Mouse (Mus musculus) heart, embryonic 16.5 days (tissue): ENCODE data around the gene Tomm40. TPM values are rescaled to one million over a fixed set of nuclear protein-coding genes. Genes with fewer than 3 reads are reported as not detected.
A peak's percentile ranks its signal among the peaks of the same experiment; 100 is the strongest.

ENCODE experiments used
- ATAC-seq: fragments of 200-750 bp; cut with Nextera tagmentation; replicated peaks from 2 replicates; pipeline ENCODE4 v1.8.0; 2017; ENCODE audit warnings: moderate number of reproducible peaks; ENCODE audit not compliant: insufficient read depth, low FRiP score; ENCODE audit errors: extremely low read depth
- H3K27ac ChIP-seq: fragments of 300-500 bp; sonication (generic); 2 replicates; pipeline ENCODE4 v1.5.1; 2014; ENCODE audit warnings: mild to moderate bottlenecking, low read length, control low read depth, moderate library complexity
- H3K27me3 ChIP-seq: fragments of 300-500 bp; sonication (generic); 2 replicates; pipeline ENCODE4 v1.6.1; 2014; ENCODE audit warnings: low read length, mixed read lengths; ENCODE audit not compliant: control insufficient read depth, insufficient read depth
- H3K36me3 ChIP-seq: fragments of 300-500 bp; sonication (generic); 2 replicates; pipeline ENCODE4 v1.6.1; 2014; ENCODE audit not compliant: control insufficient read depth, insufficient read depth
- H3K4me1 ChIP-seq: fragments of 300-500 bp; sonication (generic); 2 replicates; pipeline ENCODE4 v1.6.1; 2014; ENCODE audit warnings: low read length, mixed read lengths; ENCODE audit not compliant: control insufficient read depth, insufficient read depth
- H3K4me2 ChIP-seq: fragments of 300-500 bp; sonication (generic); 2 replicates; pipeline ENCODE4 v1.6.1; 2014; ENCODE audit warnings: low read depth, mild to moderate bottlenecking, control low read depth, low read length
- H3K4me3 ChIP-seq: fragments of 300-500 bp; sonication (generic); 2 replicates; pipeline ENCODE4 v1.5.1; 2014; ENCODE audit warnings: mild to moderate bottlenecking, control low read depth, low read length
- H3K9ac ChIP-seq: fragments of 300-500 bp; sonication (generic); 2 replicates; pipeline ENCODE4 v1.6.1; 2014; ENCODE audit warnings: low read length, control low read depth
- H3K9me3 ChIP-seq: fragments of 300-500 bp; sonication (generic); replicated peaks from 2 replicates; pipeline ENCODE4 v1.6.1; 2016; ENCODE audit warnings: low read length; ENCODE audit not compliant: control insufficient read depth
- WGBS: fragments of 180-500 bp; shearing (Covaris S2); extraction: QIAGEN DNeasy Blood & Tissue Kit; methylation state at CpG from one replicate; pipeline ENCODE4 v1.1.7; 2014; 5-methylcytosine and 5-hydroxymethylcytosine counted together
- polyA plus RNA-seq: library from polyadenylated mRNA; unstranded; fragments of >200 nt; fragmentation: Nextera tagmentation; extraction: Ambion mirVana; gene quantifications from 2 replicates; pipeline ENCODE4 v1.2.1, GENCODE M21; 2015

Gene Tomm40
- polyA plus RNA-seq, 1 experiment from 2014 or later, result 146 TPM

- H3K9ac ChIP-seq, result no peak overlapping the region
- no peak overlapping the region for H3K4me3 ChIP-seq
- H3K27ac ChIP-seq, result no peak overlapping the region
- no peaks in the 10 kb centered on the region for H3K27me3 ChIP-seq
- H3K9me3 ChIP-seq, result no peaks in the 10 kb centered on the region
- no peak for ATAC-seq
- no peak overlapping the region for H3K4me2 ChIP-seq
- H3K4me1 ChIP-seq, result peaks cover 11% of the 10 kb centered on the region
- WGBS, result 91% methylated on average over 3 of the region's 3 CpGs
- peaks cover 27% of the 10 kb centered on the region for H3K36me3 ChIP-seq
Measured at GRCm38 (mm10) chr7:19738771-19739170, 23.5 kb upstream of the Tomm40 start.

- Histone ChIP-seq H3K9ac (no peak overlapping the region), H3K9me3 (no peaks in the 10 kb centered on the region), H3K4me3 (no peak overlapping the region), H3K27me3 (no peaks in the 10 kb centered on the region), H3K4me1 (peaks cover 5% of the 10 kb centered on the region), H3K36me3 (peaks cover 36% of the 10 kb centered on the region), H3K4me2 (no peak overlapping the region), H3K27ac (no peak overlapping the region)
- WGBS, result 83% methylated on average over 16 of the region's 16 CpGs
- no peak for ATAC-seq
Measured at GRCm38 (mm10) chr7:19736389-19737057, 21.3 kb upstream of the Tomm40 start.

- H3K4me2 ChIP-seq, result no peak overlapping the region
- 69% methylated on average over 10 of the region's 10 CpGs for WGBS
- H3K36me3 ChIP-seq, result peaks cover 51% of the 10 kb centered on the region
- H3K27me3 ChIP-seq, result no peaks in the 10 kb centered on the region
- no peaks in the 10 kb centered on the region for H3K4me1 ChIP-seq
- no peak overlapping the region for H3K27ac ChIP-seq
- no peak overlapping the region for H3K9ac ChIP-seq
- no peaks in the 10 kb centered on the region for H3K9me3 ChIP-seq
- ATAC-seq, result no peak
- no peak overlapping the region for H3K4me3 ChIP-seq
Measured at GRCm38 (mm10) chr7:19734178-19734666, 19.0 kb upstream of the Tomm40 start.

GRCm38 (mm10) chr7:19726541-19726940, 11.3 kb upstream of the Tomm40 start:
- no peak overlapping the region for H3K4me2 ChIP-seq
- 90% methylated on average over 4 of the region's 4 CpGs for WGBS
- peaks cover 60% of the 10 kb centered on the region for H3K36me3 ChIP-seq
- H3K4me1 ChIP-seq, result no peaks in the 10 kb centered on the region
- no peak overlapping the region for H3K27ac ChIP-seq
- no peak overlapping the region for H3K4me3 ChIP-seq
- no peaks in the 10 kb centered on the region; the same call in 1 of the 2 replicates for H3K9me3 ChIP-seq
- ATAC-seq, result no peak
- H3K27me3 ChIP-seq, result no peaks in the 10 kb centered on the region
- H3K9ac ChIP-seq, result no peak overlapping the region

GRCm38 (mm10) chr7:19724167-19724566, 8.9 kb upstream of the Tomm40 start:
- H3K4me2 ChIP-seq, result no peak overlapping the region
- ATAC-seq, result no peak
- H3K27ac ChIP-seq, result 0 out of 2 replicates have a peak overlapping the region, but pooled peaks have one; percentile 24
- WGBS, result 91% methylated on average over 12 of the region's 12 CpGs
- H3K9me3 ChIP-seq, result peaks cover 10% of the 10 kb centered on the region
- H3K4me3 ChIP-seq, result no peak overlapping the region
- H3K36me3 ChIP-seq, result peaks cover 52% of the 10 kb centered on the region
- H3K27me3 ChIP-seq, result no peaks in the 10 kb centered on the region
- no peak overlapping the region for H3K9ac ChIP-seq
- no peaks in the 10 kb centered on the region for H3K4me1 ChIP-seq

- no peak overlapping the region for H3K9ac ChIP-seq
- peaks cover 44% of the 10 kb centered on the region for H3K36me3 ChIP-seq
- no peak overlapping the region for H3K4me3 ChIP-seq
- peak; percentile 70 for ATAC-seq
- H3K4me2 ChIP-seq, result no peak overlapping the region
- H3K27ac ChIP-seq, result peak overlapping the region; percentile 73
- no peaks in the 10 kb centered on the region for H3K4me1 ChIP-seq
- 69% methylated on average over 6 of the region's 6 CpGs for WGBS
- peaks cover 10% of the 10 kb centered on the region for H3K9me3 ChIP-seq
- H3K27me3 ChIP-seq, result no peaks in the 10 kb centered on the region
Measured at GRCm38 (mm10) chr7:19722754-19723195, 7.5 kb upstream of the Tomm40 start.

- 92% methylated on average over 4 of the region's 4 CpGs for WGBS
- H3K4me2 ChIP-seq, result no peak overlapping the region
- H3K27ac ChIP-seq, result no peak overlapping the region
- no peak overlapping the region for H3K4me3 ChIP-seq
- no peak for ATAC-seq
- no peaks in the 10 kb centered on the region for H3K27me3 ChIP-seq
- peaks cover 21% of the 10 kb centered on the region for H3K36me3 ChIP-seq
- peaks cover 11% of the 10 kb centered on the region for H3K4me1 ChIP-seq
- no peak overlapping the region for H3K9ac ChIP-seq
- H3K9me3 ChIP-seq, result peaks cover 10% of the 10 kb centered on the region
Measured at GRCm38 (mm10) chr7:19719200-19719599, 4.0 kb upstream of the Tomm40 start.

GRCm38 (mm10) chr7:19718297-19718952, 3.2 kb upstream of the Tomm40 start:
- no peak overlapping the region for H3K9ac ChIP-seq
- ATAC-seq, result no peak
- H3K36me3 ChIP-seq, result peaks cover 19% of the 10 kb centered on the region
- H3K4me1 ChIP-seq, result peaks cover 19% of the 10 kb centered on the region
- peaks cover 10% of the 10 kb centered on the region for H3K9me3 ChIP-seq
- H3K27ac ChIP-seq, result no peak overlapping the region
- H3K4me2 ChIP-seq, result no peak overlapping the region
- H3K4me3 ChIP-seq, result no peak overlapping the region
- 86% methylated on average over 5 of the region's 5 CpGs for WGBS
- H3K27me3 ChIP-seq, result no peaks in the 10 kb centered on the region

GRCm38 (mm10) chr7:19717346-19717745, 2.1 kb upstream of the Tomm40 start:
- no peak overlapping the region for H3K27ac ChIP-seq
- no peak overlapping the region for H3K9ac ChIP-seq

More at GRCm38 (mm10) chr7:19717346-19717745, 2.1 kb upstream of the Tomm40 start:
- no peak overlapping the region for H3K4me2 ChIP-seq
- 79% methylated on average over 4 of the region's 4 CpGs for WGBS
- peaks cover 10% of the 10 kb centered on the region for H3K9me3 ChIP-seq
- H3K4me1 ChIP-seq, result peaks cover 19% of the 10 kb centered on the region
- no peaks in the 10 kb centered on the region for H3K27me3 ChIP-seq
- no peak overlapping the region for H3K4me3 ChIP-seq
- H3K36me3 ChIP-seq, result peaks cover 23% of the 10 kb centered on the region
- no peak for ATAC-seq
